Mouse (Mus musculus): Measurements from ENCODE around the gene Krt75. TPM values are rescaled to one million over a fixed set of nuclear protein-coding genes. Genes with fewer than 3 reads are reported as not detected.
"Not testable (repeated sequence)": the region's sequence is repeated elsewhere in the genome, so short reads cannot be mapped to it uniquely, and the experiment has no call there.

Krt75 gene
- polyA plus RNA-seq, 1 experiment from 2014 or later: 0.09 TPM

DNA sequence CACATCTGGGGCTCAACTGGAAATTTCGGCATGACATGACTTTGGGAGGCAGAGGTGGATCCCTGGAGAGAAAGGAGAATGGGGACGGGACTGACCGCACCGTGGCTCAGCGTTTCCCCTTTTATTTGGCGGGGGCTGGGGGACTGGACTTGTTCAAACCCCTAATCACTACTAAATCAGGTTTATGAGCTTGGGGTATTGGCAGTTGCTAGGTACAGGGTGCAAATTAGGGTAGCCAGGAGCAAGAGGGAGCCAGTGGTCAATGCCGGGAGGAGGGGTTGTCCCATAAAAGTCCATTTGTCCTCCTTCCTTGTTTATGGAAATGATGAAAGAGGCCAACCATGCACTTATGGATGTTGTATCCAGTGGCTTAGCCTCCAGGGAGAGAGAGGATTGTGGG lies 23.1 kb downstream of the Krt75 start, which contains the start of gene Krt82:
Gene Krt82, minus strand, starts transcription at position 101 of the 400 bp plus-strand sequence.
- Histone ChIP-seq H3K36me3 (replicated peaks) (no peaks in the 10 kb centered on the region), H3K4me2 (no peak within 1 kb of the TSS), H3K9me3 (no peaks in the 10 kb centered on the region), H3K9ac (no peak within 1 kb of the TSS), H3K4me1 (peaks cover 10% of the 10 kb centered on the region; the same call in 1 of the 2 replicates), H3K4me3 (replicated peaks) (no peak within 1 kb of the TSS), H3K27me3 (peaks cover 9% of the 10 kb centered on the region; the same call in 1 of the 2 replicates), H3K27ac (no peak within 1 kb of the TSS)
- ATAC-seq (ENCODE audit: low FRiP score): no peak
- WGBS: 87% methylated on average over 7 of the region's 7 CpGs

DNA sequence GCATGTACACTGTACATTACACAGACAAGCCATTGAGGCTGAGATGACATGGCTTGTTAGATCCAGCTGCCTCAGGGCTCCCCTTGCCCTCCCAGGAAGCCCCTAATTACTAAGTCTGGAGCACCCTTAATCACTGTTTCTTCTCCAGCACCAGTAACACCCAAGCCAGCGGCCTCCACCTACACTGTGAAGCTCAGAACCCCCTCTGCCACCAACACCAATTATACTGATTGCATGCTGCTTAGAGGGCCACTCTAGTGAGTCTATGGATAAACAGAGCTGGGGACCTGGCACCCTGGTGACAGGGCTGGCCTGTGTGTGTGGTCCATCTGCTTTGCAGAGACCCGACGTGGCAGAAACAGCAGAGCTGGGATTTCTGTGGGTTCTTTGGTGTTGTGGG lies 29.2 kb downstream of the Krt75 start:
- H3K27ac ChIP-seq: no peak overlapping the region
- H3K4me3 ChIP-seq (replicated peaks): no peak overlapping the region
- H3K9ac ChIP-seq: no peak overlapping the region
- H3K4me2 ChIP-seq: no peak overlapping the region
- WGBS: 60% methylated on average over 3 of the region's 3 CpGs
- no peaks in the 10 kb centered on the region for H3K36me3 ChIP-seq (replicated peaks)
- no peaks in the 10 kb centered on the region for H3K9me3 ChIP-seq
- no peak for ATAC-seq (ENCODE audit: low FRiP score)
- H3K4me1 ChIP-seq: no peaks in the 10 kb centered on the region
- no peaks in the 10 kb centered on the region for H3K27me3 ChIP-seq

DNA sequence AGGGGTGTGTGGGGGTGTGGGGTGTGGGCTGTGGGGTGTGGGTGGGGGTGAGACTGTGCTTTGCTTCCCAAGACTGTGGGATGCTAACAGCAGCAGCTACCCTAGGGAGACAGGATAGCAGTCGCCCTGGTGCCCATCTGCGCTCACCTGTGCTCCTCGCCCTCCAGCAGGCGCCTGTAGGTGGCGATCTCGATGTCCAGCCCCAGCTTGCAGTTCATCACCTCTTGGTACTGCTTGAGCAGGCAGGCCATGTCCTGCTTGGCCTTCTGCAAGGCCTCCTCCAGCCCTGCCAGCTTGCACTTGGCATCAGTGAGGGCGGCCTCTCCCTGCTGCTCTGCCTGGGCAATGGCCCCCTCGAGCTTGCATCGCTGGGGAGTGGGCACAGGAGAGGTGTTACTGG lies 31.2 kb downstream of the Krt75 start:
- Histone ChIP-seq H3K9ac (no peak overlapping the region), H3K27me3 (no peaks in the 10 kb centered on the region), H3K9me3 (no peaks in the 10 kb centered on the region), H3K4me2 (no peak overlapping the region), H3K27ac (no peak overlapping the region), H3K4me3 (replicated peaks) (no peak overlapping the region), H3K4me1 (no peaks in the 10 kb centered on the region), H3K36me3 (replicated peaks) (no peaks in the 10 kb centered on the region)
- no peak for ATAC-seq (ENCODE audit: low FRiP score)
- WGBS: 63% methylated on average over 9 of the region's 9 CpGs

DNA sequence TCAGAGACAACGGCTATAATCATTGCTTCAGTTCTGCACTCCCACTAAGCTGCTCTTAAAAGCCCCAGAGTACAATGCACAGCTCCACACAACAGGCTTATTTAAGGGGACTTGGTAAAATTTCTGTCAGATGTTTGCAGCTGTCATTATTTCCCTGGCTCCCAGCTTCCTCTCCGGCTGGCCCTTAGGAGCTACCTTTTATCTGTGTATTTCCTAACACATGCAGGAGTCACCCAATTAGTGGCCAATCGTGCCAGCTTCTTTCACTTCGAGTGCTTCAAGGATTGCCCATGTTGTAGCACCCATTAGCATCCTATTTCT lies 35.2 kb downstream of the Krt75 start:
- Histone ChIP-seq H3K4me1 (no peaks in the 10 kb centered on the region), H3K4me2 (no peak overlapping the region), H3K9ac (no peak overlapping the region), H3K36me3 (replicated peaks) (no peaks in the 10 kb centered on the region), H3K27ac (no peak overlapping the region), H3K9me3 (no peaks in the 10 kb centered on the region), H3K27me3 (no peaks in the 10 kb centered on the region; the same call in 1 of the 2 replicates), H3K4me3 (replicated peaks) (no peak overlapping the region)
- no peak for ATAC-seq (ENCODE audit: low FRiP score)
- WGBS: 50% methylated on average over 4 of the region's 4 CpGs

DNA sequence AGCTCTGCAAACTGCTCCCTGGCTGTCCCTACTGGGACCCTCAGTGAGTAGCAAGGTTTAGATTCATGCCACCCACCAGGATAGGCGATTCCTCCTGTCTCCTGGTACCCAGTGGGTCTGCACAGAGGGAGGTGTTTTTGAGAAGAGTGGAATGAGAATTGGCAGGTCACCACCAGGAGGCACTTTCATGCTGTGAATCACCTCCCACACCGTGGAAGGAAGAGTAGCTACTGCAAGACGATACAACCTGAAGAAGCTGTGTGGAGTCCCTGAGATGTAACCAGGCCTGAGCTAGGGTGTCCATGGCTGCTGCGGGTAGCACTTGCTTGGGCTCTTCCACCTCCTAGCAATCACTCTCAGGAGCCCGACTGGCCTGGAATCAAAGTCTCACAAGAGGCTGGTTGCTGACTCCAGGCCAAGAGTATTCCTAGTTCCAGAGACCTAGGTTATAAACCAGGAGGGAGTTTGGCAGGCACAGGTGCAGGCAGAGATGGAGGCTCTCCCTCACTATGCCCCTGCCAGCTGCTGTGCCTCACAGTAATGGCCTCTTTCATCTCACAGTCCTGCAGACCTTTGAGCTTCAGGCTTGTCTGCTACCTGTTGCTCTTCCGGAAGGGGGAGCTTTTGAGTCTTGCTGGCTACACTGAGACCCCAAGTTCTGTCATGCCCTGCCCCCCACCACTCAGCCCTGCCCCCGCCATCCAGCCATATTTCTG lies 35.7 kb downstream of the Krt75 start:
- no peaks in the 10 kb centered on the region for H3K4me1 ChIP-seq
- H3K27ac ChIP-seq: no peak overlapping the region
- H3K4me3 ChIP-seq (replicated peaks): no peak overlapping the region
- H3K9me3 ChIP-seq: no peaks in the 10 kb centered on the region
- no peak for ATAC-seq (ENCODE audit: low FRiP score)
- H3K36me3 ChIP-seq (replicated peaks): no peaks in the 10 kb centered on the region
- H3K27me3 ChIP-seq: no peaks in the 10 kb centered on the region; the same call in 1 of the 2 replicates
- 47% methylated on average over 7 of the region's 7 CpGs for WGBS
- no peak overlapping the region for H3K9ac ChIP-seq
- H3K4me2 ChIP-seq: no peak overlapping the region

DNA sequence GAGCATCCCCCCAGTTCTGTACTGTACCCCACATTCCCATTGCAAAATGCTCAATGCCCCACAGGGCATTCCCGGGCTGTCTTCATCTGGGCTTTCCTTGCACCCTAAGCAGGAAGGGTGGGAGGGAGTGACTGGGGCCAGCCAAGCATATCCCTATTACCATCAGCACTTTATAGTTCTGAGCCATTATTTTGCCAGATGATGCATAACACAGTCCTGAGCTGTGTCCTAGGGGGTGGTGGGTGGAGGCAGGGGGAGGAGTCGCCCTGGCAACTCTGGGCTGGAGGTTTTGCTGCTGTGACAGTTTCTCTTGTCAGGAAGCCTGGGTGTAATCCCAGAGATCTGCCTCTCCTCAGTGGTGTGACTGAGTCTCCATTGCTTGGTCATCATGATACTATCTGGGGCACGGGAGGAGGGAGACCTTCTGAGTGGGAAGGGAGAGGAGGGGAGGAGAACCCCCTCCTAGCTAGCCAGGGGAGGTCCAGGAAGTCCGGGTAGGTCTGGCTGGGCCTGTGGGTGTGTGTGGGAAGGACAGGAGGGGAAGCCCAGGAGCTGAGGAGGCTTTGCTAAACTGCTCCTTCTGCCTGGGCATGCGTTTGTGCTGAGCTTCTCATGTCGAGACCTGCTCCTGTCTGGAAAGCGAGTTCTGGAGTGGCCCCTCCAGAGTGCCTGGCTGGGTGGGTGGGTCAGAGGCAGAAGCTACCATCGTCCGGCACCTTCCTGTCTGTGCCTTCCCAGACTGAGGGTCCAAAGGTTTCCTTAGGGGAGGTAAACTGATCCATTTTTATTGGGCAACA lies 37.5 kb downstream of the Krt75 start:
- ATAC-seq (ENCODE audit: low FRiP score): no peak
- Histone ChIP-seq H3K9ac (no peak overlapping the region), H3K4me1 (no peaks in the 10 kb centered on the region), H3K27ac (no peak overlapping the region), H3K4me3 (replicated peaks) (no peak overlapping the region), H3K4me2 (no peak overlapping the region), H3K36me3 (replicated peaks) (no peaks in the 10 kb centered on the region), H3K9me3 (no peaks in the 10 kb centered on the region), H3K27me3 (no peaks in the 10 kb centered on the region; the same call in 1 of the 2 replicates)
- 67% methylated on average over 9 of the region's 9 CpGs for WGBS

DNA sequence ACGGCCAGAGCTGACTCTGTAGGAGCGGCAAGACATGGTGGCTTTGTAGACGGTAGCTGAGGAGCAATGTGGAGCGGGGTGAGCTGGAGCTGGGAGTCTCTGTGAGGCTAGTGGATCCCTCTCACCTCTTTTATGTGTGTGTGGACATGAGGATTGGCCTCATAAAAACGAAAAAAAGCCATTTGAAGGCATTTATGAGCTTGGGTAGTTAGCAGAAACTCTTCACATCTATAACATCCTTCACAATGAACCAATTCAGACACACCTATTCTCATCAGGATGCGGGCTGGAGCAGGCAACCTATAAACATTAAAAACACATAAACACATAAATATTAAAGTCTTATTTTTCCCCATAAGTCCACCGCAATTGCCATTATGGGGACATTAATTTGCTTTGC lies 41.0 kb downstream of the Krt75 start, which contains the start of gene Krt84:
Gene Krt84, minus strand, starts transcription at position 101 of the 400 bp plus-strand sequence.
- no peak for ATAC-seq (ENCODE audit: low FRiP score)
- Histone ChIP-seq H3K36me3 (replicated peaks) (no peaks in the 10 kb centered on the region), H3K9me3 (no peaks in the 10 kb centered on the region), H3K9ac (no peak within 1 kb of the TSS), H3K4me3 (replicated peaks) (no peak within 1 kb of the TSS), H3K27ac (no peak within 1 kb of the TSS), H3K4me1 (no peaks in the 10 kb centered on the region), H3K27me3 (no peaks in the 10 kb centered on the region; the same call in 1 of the 2 replicates), H3K4me2 (no peak within 1 kb of the TSS)
- 86% methylated on average over 7 of the region's 7 CpGs for WGBS

DNA sequence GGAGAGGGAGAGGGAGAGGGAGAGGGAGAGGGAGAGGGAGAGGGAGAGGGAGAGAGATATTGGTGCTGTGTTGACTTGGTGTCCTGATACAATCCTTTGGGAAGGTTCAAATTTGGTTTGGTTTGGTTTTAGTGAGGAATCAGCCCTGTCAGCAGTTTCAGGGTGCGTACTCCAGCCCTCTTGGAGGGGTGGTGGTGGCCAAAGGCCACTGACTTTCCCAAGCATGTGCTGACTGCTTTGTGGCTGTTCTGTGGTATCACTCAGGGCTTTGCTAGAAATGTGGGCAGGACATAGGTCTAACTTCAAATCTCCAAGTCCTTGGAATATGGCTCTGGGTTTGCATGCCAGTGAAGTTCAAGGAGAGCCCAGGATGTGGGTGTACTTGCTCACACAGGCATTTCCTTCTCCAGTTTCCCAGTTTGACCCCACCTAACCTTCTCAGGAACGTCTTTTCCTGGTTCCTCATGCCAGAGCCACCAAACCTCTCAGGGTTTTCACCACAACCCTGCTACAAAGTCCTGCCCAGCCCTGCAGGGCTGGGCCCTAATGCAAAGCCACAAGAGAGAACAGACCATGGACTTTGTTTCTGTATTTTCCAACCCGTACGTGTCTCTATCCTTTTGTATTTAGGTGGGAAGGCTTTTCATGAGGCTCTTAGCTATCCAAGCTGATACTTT lies 51.0 kb downstream of the Krt75 start:
- H3K9me3 ChIP-seq: no peaks in the 10 kb centered on the region
- peaks cover 4% of the 10 kb centered on the region; the same call in 1 of the 2 replicates for H3K27me3 ChIP-seq
- H3K36me3 ChIP-seq (replicated peaks): no peaks in the 10 kb centered on the region
- no peak overlapping the region for H3K27ac ChIP-seq
- H3K4me2 ChIP-seq: no peak overlapping the region
- no peak overlapping the region for H3K9ac ChIP-seq
- no peak overlapping the region for H3K4me3 ChIP-seq (replicated peaks)
- no peak for ATAC-seq (ENCODE audit: low FRiP score)
- no peaks in the 10 kb centered on the region for H3K4me1 ChIP-seq
- WGBS: 78% methylated on average over 4 of the region's 4 CpGs

DNA sequence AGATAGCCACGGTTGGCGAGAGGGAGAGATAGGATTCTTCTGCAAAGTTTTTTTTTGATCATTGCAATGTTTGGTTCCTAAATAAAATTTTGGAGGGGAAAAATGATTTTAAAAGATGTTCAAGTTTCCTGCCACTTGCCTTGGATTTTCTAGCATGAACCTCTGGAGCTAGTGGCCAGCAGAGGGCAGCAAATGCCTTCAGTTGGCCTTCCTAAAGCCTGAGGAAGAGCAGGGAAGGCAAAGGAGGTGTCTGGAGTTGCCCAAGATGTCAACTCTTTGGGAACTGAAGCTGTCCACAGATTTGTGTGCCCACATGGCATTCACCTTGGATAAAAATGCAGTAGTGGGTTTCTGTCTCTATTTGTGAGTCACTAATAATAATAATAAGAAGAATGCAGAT lies 53.9 kb downstream of the Krt75 start:
- no peak for ATAC-seq (ENCODE audit: low FRiP score)
- WGBS: 12% methylated on average over 2 of the region's 2 CpGs
- peaks cover 4% of the 10 kb centered on the region; the same call in 1 of the 2 replicates for H3K27me3 ChIP-seq
- H3K4me1 ChIP-seq: no peaks in the 10 kb centered on the region
- H3K9ac ChIP-seq: no peak overlapping the region
- no peak overlapping the region for H3K4me3 ChIP-seq (replicated peaks)
- no peaks in the 10 kb centered on the region for H3K9me3 ChIP-seq
- no peaks in the 10 kb centered on the region for H3K36me3 ChIP-seq (replicated peaks)
- H3K27ac ChIP-seq: no peak overlapping the region
- no peak overlapping the region for H3K4me2 ChIP-seq

DNA sequence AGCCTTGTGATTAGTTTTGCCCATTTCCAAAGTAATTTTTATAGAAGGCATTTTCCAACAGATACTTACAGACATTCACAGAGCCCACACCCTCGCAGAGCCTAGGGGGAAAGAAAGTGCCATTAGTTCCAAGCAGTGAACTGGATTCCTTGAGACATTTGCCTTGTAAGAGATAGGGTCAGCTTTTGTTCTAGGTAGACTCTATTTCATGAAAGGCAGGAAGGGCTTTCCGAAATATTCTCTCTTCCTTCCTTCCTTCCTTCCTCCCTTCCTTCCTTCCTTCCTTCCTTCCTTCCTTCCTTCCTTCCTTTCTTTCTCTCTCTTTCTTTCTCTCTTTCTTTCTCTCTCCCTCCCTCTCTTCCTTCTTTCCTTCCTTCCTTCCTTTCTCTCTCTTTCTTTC lies 56.5 kb downstream of the Krt75 start, which contains the start of gene Gm49425:
Gene Gm49425, minus strand, starts transcription at position 101 of the 400 bp plus-strand sequence.
- not testable (repeated sequence) for H3K9ac ChIP-seq; H3K27ac ChIP-seq; H3K4me1 ChIP-seq; H3K27me3 ChIP-seq; H3K4me2 ChIP-seq; ATAC-seq (ENCODE audit: low FRiP score); H3K4me3 ChIP-seq (replicated peaks); H3K9me3 ChIP-seq; H3K36me3 ChIP-seq (replicated peaks)
- WGBS: 84% methylated on average over 2 of the region's 2 CpGs
